10 mouse cellular contexts compared by ENCODE assay signal in the genomic region with DNA sequence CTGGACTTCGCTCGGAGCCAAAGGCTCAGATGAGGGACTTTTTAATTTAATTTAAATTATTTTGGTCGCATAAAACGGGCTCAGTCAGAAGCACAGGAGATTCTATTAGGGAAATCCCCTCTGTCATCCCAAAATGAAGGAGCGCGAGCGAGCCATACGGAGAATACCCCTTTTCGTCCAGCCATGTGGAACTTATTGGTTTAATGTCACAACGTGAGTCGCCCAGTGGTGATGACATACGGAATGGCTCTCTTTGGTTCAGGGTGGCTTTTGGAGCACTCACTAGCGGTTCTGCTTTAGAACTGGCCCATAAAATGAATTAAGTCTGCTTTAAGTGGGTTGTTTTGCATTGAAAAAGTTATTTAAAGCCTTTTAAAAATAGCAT.
DNase-seq lines count a peak whose midpoint lies in the region; ATAC-seq lines count a peak whose summit lies in the region.
"Had no signal": no experiment of that assay in that cellular context is flagged by ENCODE, and none has a peak within 500 bp of the region (broad histone marks: within the 10 kb centered on the region; RNA-seq: fewer than 3 reads in every experiment).

No protein-coding gene starts in this region.

- H3K27me3 ChIP-seq in hindbrain, embryonic 12.5 days, result no peaks in the 10 kb centered on the region; the same call in 1 of the 2 replicates
- H3K27me3 ChIP-seq in hindbrain, embryonic 10.5 days (ENCODE audit: insufficient read depth, poor library complexity, severe bottlenecking), result no peaks in the 10 kb centered on the region
- H3K27me3 ChIP-seq in forebrain, embryonic 15.5 days, result no peaks in the 10 kb centered on the region
- H3K27me3 ChIP-seq in midbrain, embryonic 15.5 days (replicated peaks), result no peaks in the 10 kb centered on the region

- ATAC-seq in hindbrain, embryonic 12.5 days (ENCODE audit: low FRiP score), result no peak
- no peak for ATAC-seq in forebrain, embryonic 15.5 days (replicated peaks)
- ATAC-seq in midbrain, embryonic 15.5 days (replicated peaks), result no peak
- ATAC-seq: CD4-positive, CD25-positive, alpha-beta regulatory T cell, adult 4 months had no signal

- H3K9me3 ChIP-seq in hindbrain, embryonic 12.5 days (replicated peaks), result no peaks in the 10 kb centered on the region
- H3K9me3 ChIP-seq in hindbrain, embryonic 10.5 days, result no peaks in the 10 kb centered on the region
- no peaks in the 10 kb centered on the region for H3K9me3 ChIP-seq in forebrain, embryonic 15.5 days
- no peaks in the 10 kb centered on the region for H3K9me3 ChIP-seq in midbrain, embryonic 15.5 days

- no peaks in the 10 kb centered on the region for H3K36me3 ChIP-seq in hindbrain, embryonic 12.5 days
- no peaks in the 10 kb centered on the region for H3K36me3 ChIP-seq in hindbrain, embryonic 10.5 days
- H3K36me3 ChIP-seq in forebrain, embryonic 15.5 days, result no peaks in the 10 kb centered on the region
- no peaks in the 10 kb centered on the region for H3K36me3 ChIP-seq in midbrain, embryonic 15.5 days (replicated peaks)

- DNase-seq in hindbrain, embryonic 10.5 days (ENCODE audit: low spot score), result no peak
- peak; percentile 4 for DNase-seq in embryo, embryonic 10.5 days (ENCODE audit: low spot score)
- no peak for DNase-seq in urinary bladder, postnatal 14 days (ENCODE audit: low spot score)
- DNase-seq in cerebellum, postnatal 4 days (ENCODE audit: low spot score in 2 of 2), result no peak
- DNase-seq: lung, embryonic 14.5 days; thymus, postnatal 25 days had no signal

- no peak overlapping the region for H3K27ac ChIP-seq in hindbrain, embryonic 12.5 days
- no peak overlapping the region for H3K27ac ChIP-seq in hindbrain, embryonic 10.5 days
- no peak overlapping the region for H3K27ac ChIP-seq in forebrain, embryonic 15.5 days (replicated peaks)
- H3K27ac ChIP-seq in midbrain, embryonic 15.5 days, result no peak overlapping the region

- no peak overlapping the region for H3K9ac ChIP-seq in hindbrain, embryonic 12.5 days
- H3K9ac ChIP-seq in forebrain, embryonic 15.5 days (replicated peaks), result no peak overlapping the region
- H3K9ac ChIP-seq in midbrain, embryonic 15.5 days, result no peak overlapping the region
- H3K9ac ChIP-seq: lung, embryonic 14.5 days had no signal

- H3K4me1 ChIP-seq in hindbrain, embryonic 12.5 days, result peaks cover 12% of the 10 kb centered on the region; the same call in 1 of the 2 replicates
- H3K4me1 ChIP-seq in hindbrain, embryonic 10.5 days (replicated peaks), result peaks cover 16% of the 10 kb centered on the region; the same call in 1 of the 2 replicates
- H3K4me1 ChIP-seq in forebrain, embryonic 15.5 days, result peaks cover 9% of the 10 kb centered on the region; the same call in 1 of the 2 replicates
- peaks cover 6% of the 10 kb centered on the region; the same call in 1 of the 2 replicates for H3K4me1 ChIP-seq in midbrain, embryonic 15.5 days

- H3K4me2 ChIP-seq in hindbrain, embryonic 12.5 days (replicated peaks), result peak overlapping the region; percentile 20; the same call in 1 of the 2 replicates
- H3K4me2 ChIP-seq in forebrain, embryonic 15.5 days (replicated peaks), result peak overlapping the region; percentile 37
- H3K4me2 ChIP-seq in midbrain, embryonic 15.5 days, result peak overlapping the region; percentile 42
- H3K4me2 ChIP-seq: lung, embryonic 14.5 days had no signal

- 73% methylated on average over 13 of the region's 13 CpGs for WGBS in hindbrain, embryonic 12.5 days
- WGBS in hindbrain, embryonic 10.5 days, result 81% methylated on average over 13 of the region's 13 CpGs
- WGBS in forebrain, embryonic 15.5 days, result 39% methylated on average over 13 of the region's 13 CpGs
- 47% methylated on average over 13 of the region's 13 CpGs for WGBS in midbrain, embryonic 15.5 days

- H3K4me3 ChIP-seq in hindbrain, embryonic 12.5 days, result no peak overlapping the region
- H3K4me3 ChIP-seq in hindbrain, embryonic 10.5 days, result no peak overlapping the region
- H3K4me3 ChIP-seq in forebrain, embryonic 15.5 days, result peak overlapping the region; percentile 24
- H3K4me3 ChIP-seq in midbrain, embryonic 15.5 days, result no peak overlapping the region; the same call in 1 of the 2 replicates
